Mouse (Mus musculus) bone marrow macrophage, adult 2 months (primary cell): ENCODE data around the gene Disp2. TPM values are rescaled to one million over a fixed set of nuclear protein-coding genes. Genes with fewer than 3 reads are reported as not detected.

Source experiments
- H3K27ac ChIP-seq: 2 replicates; pipeline ENCODE4 v1.5.1; 2012; ENCODE audit warnings: low read depth, low read length; ENCODE audit not compliant: insufficient read depth
- H3K4me1 ChIP-seq: 2 replicates; pipeline ENCODE4 v1.6.1; 2012; ENCODE audit warnings: low read length; ENCODE audit not compliant: control insufficient read depth, insufficient read depth
- H3K4me3 ChIP-seq: 2 replicates; pipeline ENCODE4 v1.5.1; 2012; ENCODE audit warnings: mild to moderate bottlenecking, low read length, moderate library complexity; ENCODE audit not compliant: insufficient read depth
- CTCF ChIP-seq: IDR thresholded peaks from 2 replicates; pipeline ENCODE4 v1.5.1; 2012; ENCODE audit warnings: low read depth, mild to moderate bottlenecking, low read length, moderate library complexity
- POLR2A ChIP-seq: IDR thresholded peaks from 2 replicates; pipeline ENCODE4 v1.6.1; 2012; ENCODE audit warnings: mild to moderate bottlenecking, low read depth, low read length, borderline replicate concordance
- polyA plus RNA-seq: library from polyadenylated mRNA; stranded (reverse); fragments of >200 nt; gene quantifications from 2 replicates; pipeline ENCODE4 v1.2.4, GENCODE M21; 2012; ENCODE audit not compliant: missing spikeins, insufficient read depth, insufficient read length

Disp2 gene
- polyA plus RNA-seq, 1 experiment: not detected

GRCm38 (mm10) chr2:118766041-118767033 is 13.2 kb upstream of the Disp2 start:
- no peak for TF ChIP-seq POLR2A
- TF ChIP-seq CTCF: peak; percentile 33; the same call in 1 of the 2 replicates
- peaks cover 14% of the 10 kb centered on the region for H3K4me1 ChIP-seq
- no peak overlapping the region for H3K27ac ChIP-seq
- no peak overlapping the region for H3K4me3 ChIP-seq

- Histone ChIP-seq H3K4me1 (no peaks in the 10 kb centered on the region), H3K27ac (no peak within 1 kb of the TSS), H3K4me3 (no peak within 1 kb of the TSS)
- TF ChIP-seq CTCF (no peak), POLR2A (no peak)
Observed at GRCm38 (mm10) chr2:118772158-118772874, 7.2 kb upstream of the Disp2 start, which contains the start of gene Phgr1. Gene Phgr1, plus strand, starts transcription at chr2:118772769.

DNA sequence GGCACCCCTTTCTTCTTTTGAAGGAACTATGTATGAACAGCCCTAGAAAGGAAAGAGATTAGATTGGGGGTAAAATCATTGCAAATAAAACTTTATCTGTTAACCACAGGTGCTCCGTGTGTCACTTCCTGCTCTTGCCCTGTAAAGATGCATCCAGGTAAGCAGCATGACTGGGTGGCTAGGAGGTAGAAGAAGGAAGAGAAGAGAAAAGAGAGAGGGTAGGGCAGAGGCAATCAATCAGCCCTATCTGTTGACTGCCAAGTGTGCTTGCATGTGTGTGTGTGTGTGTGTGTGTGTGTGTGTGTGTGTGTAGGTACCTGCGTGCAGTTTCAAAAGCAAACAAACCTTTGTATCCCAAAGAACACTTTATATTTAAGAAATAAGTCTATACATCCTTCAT is 5.0 kb upstream of the Disp2 start:
- Histone ChIP-seq H3K27ac (no peak overlapping the region), H3K4me3 (no peak overlapping the region), H3K4me1 (no peaks in the 10 kb centered on the region)
- TF ChIP-seq POLR2A (no peak), CTCF (no peak)

DNA sequence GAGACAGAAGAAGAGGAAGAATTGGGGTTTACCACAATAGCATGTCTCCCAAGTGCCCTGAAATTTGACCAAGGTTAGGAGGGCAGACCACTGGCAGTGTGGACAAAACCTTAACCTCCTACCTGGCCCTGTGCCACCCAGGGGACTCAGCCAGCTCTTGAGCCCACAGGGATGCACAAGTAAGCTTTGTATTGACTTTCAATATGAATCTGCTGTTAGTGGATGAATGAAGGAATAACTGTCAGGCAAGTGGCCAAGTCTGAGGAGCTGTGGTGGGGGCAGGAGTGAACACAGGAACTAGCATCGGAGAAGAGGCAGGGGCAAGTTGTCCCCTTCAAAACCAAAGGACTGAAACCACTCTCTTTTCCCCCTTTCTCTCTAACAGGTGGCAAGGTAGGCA is 4.1 kb upstream of the Disp2 start:
- H3K4me1 ChIP-seq: 0 out of 2 replicates have a peak, but pooled peaks cover 2% of the 10 kb centered on the region
- H3K27ac ChIP-seq: no peak overlapping the region
- H3K4me3 ChIP-seq: no peak overlapping the region
- TF ChIP-seq CTCF: no peak
- no peak for TF ChIP-seq POLR2A

DNA sequence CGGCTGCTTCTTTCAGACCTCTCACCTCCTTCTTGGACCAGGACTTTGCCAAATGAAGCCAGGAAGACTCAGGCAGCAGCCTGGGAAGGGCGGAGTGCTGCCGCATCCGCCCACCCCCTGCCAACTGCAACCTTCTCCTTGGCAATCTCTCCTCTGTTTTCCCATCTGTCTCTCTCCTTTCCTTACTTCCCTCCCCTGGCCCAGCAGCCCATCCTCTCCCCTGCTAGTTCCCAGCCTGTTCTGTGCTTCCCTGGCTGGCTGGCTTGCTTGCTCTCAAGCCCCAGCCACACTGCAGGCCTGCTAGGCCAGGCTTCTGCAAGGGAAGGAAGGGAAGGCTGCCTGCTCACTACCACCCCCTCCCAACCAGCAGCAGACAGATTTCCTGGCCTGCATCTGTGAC is 3.7 kb upstream of the Disp2 start:
- no peak overlapping the region for H3K4me3 ChIP-seq
- 0 out of 2 replicates have a peak, but pooled peaks cover 2% of the 10 kb centered on the region for H3K4me1 ChIP-seq
- TF ChIP-seq POLR2A (no peak), CTCF (no peak)
- no peak overlapping the region for H3K27ac ChIP-seq

GRCm38 (mm10) chr2:118776295-118776694 is 3.2 kb upstream of the Disp2 start:
- TF ChIP-seq CTCF (no peak), POLR2A (no peak)
- H3K4me1 ChIP-seq: 0 out of 2 replicates have a peak, but pooled peaks cover 2% of the 10 kb centered on the region
- no peak overlapping the region for H3K27ac ChIP-seq
- H3K4me3 ChIP-seq: no peak overlapping the region

- TF ChIP-seq CTCF (no peak), POLR2A (no peak)
- no peak overlapping the region for H3K27ac ChIP-seq
- 0 out of 2 replicates have a peak, but pooled peaks cover 2% of the 10 kb centered on the region for H3K4me1 ChIP-seq
- no peak overlapping the region for H3K4me3 ChIP-seq
Observed at GRCm38 (mm10) chr2:118778418-118778817, 1.1 kb upstream of the Disp2 start.

GRCm38 (mm10) chr2:118779065-118779464 is 454 bp upstream of the Disp2 start:
- H3K27ac ChIP-seq: no peak overlapping the region
- TF ChIP-seq CTCF: no peak
- no peak for TF ChIP-seq POLR2A
- peak overlapping the region; percentile 17; the same call in 1 of the 2 replicates for H3K4me3 ChIP-seq
- 0 out of 2 replicates have a peak, but pooled peaks cover 2% of the 10 kb centered on the region for H3K4me1 ChIP-seq

- no peak overlapping the region for H3K27ac ChIP-seq
- TF ChIP-seq CTCF: no peak
- no peak for TF ChIP-seq POLR2A
- 0 out of 2 replicates have a peak, but pooled peaks cover 2% of the 10 kb centered on the region for H3K4me1 ChIP-seq
- no peak overlapping the region for H3K4me3 ChIP-seq
Observed at GRCm38 (mm10) chr2:118781115-118781514, 1.6 kb downstream of the Disp2 start.
